Mouse (Mus musculus) R1 (cell line): ENCODE measurements around the gene Mest.
A peak's percentile ranks its signal among the peaks of the same experiment; 100 is the strongest.

Experiments
- DNase-seq: peaks from one replicate; pipeline ENCODE4 v3.0.0-alpha.2; 2018; ENCODE audit warnings: low read depth, low spot score

The Mest gene

DNA sequence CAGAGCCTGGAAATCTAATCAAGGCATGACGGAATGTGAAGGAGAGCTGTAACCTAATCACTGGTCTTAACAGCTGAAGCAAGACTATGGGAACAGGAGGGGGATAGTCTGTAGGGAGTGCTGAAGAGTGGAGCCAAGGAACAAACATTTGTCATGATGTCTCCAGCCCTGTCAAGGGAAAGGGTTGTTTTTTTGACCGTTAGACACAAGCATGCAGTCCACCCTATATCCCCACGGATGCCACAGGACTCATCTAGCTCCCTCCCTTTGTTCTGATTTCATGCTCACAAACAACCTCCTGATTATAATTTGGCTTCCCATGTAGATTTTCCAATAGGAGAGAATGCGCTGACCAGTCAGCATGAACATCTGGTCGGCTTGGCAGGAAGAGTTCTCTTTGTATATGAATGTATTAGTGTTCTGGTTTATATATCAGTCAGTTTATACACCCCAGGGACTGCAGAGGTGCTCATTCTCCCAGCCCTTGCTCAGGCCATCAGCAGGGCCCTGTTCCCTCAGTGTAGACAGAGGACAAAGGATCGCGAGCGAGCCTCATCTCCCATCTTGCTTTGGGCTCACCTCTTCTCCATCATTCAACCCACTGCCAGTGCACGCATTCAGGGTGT lies 19.3 kb upstream of the Mest start:
- no peak for DNase-seq

DNA sequence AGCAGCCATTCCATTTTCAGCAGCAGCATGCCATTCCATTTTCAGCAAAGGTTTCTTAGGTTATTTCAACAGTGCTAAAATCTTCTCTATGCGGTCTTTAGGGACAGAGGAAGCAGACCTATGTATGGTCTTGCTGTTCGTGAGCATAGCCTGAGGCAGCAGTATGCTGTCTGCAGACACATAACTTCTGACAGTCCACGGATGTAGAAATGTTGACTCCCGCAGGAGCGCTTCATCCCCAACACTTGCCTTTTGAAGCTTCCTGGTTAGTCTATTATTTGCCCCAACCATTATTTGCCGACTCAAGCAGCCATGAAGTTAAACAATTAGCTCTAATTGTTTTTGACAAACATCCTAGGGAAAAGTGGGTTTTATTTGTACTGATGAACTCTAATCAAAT lies 14.2 kb upstream of the Mest start:
- DNase-seq, result no peak

DNA sequence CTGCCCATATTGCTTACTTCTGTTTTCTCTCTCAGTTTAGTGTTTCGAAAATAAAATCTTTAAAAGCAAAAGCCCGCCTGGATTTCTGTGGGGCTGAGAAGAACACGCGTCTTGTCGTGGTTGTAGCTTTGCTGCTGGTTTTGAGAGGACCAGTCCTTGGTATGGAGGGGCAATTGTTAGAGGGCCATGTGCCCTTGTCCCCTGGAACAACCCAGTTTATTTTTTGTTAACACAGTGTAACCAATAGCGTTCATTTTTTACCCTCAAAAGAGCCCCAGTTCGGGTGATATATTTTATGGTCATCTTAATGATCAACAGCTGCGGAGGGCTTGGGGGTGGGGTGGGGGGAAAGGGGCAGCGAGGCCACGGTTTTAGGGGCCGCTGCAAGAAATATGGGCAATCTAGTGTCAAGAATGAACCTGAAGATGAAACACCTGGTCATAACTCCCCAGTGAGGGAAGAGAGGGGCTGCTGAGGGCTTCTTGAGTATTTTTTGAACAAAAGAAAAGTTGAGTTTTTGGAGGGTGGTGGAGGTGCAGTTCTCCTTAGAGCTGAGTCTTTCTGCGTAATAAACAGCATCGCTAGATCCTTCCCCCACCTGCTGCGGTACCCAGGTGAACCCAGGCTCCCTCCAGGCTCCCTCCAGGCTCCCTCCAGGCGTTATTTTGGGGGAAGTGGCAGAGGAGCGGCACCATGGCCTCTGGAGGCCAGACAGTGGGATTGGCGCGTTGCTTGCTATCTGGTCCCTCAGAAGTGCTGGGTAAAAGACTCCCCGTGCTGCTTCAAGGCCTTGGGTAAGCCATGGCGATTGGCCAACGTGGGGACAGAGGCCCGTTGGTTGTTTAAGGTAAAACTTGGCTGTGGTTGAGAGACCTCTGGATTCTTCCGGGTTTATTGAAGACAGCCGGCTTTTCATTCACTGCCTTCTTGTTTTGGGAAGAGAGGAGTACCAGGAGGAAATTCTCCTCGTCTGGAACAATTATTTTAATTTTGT lies 12.7 kb upstream of the Mest start:
- no peak for DNase-seq

DNA sequence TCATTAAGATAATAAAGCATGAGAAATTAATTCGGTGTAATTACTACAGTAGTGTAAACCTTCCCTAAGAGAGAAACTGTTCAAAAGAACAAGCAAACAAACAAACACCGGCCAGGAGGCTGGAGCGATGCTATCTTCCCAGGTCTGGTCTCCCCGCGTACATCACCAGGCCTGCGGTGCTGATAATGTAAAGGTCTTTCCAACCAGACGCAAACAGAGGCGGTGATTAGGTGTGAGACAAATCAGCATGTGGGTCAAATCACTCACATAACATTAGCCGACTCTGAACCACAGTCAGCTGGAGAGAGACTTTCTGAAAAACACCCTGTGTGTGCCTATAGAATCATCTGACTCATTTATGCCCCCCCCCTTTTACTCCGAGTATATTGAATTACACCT lies 12.0 kb upstream of the Mest start:
- DNase-seq, result no peak

DNA sequence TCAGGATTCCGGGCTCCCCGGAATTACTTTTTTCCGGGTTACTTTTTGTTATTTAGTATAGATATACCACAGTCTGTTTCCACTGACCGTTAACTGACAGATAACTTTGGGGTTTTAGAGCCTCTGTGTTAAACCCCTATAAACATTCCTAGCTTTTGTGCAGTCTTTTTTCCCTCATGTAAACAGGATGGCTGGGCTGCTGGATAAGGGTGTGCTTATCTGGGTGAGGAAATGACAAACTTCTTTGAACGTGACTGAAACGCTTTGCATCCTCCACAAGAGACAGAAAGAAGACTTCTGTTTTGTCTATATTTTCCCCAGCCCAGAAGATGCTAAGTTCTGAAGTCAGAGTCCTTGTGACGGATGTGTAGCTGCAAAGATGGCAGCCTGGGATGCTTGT lies 10.9 kb upstream of the Mest start:
- no peak for DNase-seq

DNA sequence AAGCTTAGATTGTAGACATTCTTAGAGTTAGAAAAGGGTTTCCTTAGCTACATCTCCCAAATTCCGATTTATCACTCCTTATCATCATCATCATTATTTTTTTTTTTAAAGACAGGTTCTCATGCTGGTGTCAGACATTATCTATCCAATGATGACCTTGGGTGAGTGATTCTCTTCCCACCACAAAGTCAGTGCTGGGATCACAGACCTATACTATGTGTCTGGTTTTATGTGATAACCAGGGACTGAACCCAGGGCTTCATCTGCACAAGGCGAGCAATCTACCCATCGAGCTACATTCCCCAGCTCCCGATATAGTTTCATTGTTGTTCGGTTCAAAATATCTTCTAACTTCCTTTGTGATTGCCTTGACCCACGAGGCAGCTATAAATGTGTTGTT lies 9.9 kb upstream of the Mest start:
- DNase-seq, result no peak

DNA sequence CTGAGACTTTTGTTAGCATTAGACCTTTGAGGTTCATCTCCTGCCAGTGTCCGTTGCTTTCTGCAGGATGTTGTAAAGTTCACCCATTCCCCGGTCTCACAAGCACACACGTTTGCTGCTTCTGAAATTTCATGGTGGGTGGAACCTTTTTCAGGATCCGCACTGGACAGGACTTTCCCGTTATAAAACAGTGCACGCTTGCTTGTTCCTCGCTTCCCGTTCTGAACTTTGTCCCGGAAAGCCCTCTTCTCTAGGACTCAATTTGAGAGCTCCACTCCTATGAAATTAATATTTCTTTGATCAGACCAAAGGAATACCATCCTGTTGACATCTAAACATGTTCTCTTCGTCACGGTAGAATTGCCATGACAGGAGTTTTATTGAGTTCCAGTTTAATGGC lies 9.5 kb upstream of the Mest start:
- DNase-seq, result no peak

DNA sequence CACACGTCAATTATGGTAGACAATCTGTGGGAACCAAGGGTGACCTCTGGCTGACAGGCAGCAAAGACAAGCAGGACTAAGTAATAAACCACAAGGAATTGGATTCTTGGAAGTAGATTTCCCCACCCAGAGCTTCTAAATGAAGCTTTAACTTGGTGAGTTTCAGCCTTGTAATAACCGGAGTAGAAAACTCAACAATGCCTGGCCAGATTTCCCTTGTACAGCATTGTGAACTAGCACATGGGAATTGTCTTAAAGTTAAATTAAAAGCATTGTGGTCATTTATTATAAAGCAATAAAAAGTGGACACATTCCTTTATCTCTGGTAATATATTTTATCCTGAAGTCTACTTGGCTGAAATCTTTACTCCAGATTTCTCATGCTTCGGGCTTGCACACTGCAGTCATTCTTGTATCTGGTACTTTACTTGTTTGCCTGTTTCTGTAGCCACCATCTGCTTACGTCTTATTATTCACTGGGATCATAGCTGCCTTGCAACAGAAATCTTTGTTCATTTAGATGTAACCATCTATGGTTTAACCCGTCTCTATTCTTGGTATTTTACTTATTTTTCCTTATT lies 8.4 kb upstream of the Mest start:
- DNase-seq, result no peak

DNA sequence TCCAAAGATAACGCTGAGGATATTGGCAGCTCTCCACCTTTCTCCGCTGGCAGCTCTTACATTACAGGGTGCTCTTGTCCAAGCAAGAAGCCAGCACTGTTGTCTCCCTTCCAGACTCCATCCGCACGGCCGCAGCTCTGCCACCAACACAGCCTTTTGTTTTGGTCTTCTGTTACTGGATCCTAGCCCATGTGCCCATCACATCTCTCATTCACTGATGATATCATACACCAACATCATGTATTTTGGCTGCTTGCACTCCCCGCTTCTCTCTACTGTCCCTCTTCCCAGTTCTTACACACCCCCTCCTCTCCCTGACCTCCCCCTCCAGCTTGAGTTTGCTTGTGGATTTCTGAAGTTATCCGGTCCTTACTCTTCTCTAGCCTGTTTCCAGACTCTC lies 6.6 kb upstream of the Mest start:
- DNase-seq, result no peak

DNA sequence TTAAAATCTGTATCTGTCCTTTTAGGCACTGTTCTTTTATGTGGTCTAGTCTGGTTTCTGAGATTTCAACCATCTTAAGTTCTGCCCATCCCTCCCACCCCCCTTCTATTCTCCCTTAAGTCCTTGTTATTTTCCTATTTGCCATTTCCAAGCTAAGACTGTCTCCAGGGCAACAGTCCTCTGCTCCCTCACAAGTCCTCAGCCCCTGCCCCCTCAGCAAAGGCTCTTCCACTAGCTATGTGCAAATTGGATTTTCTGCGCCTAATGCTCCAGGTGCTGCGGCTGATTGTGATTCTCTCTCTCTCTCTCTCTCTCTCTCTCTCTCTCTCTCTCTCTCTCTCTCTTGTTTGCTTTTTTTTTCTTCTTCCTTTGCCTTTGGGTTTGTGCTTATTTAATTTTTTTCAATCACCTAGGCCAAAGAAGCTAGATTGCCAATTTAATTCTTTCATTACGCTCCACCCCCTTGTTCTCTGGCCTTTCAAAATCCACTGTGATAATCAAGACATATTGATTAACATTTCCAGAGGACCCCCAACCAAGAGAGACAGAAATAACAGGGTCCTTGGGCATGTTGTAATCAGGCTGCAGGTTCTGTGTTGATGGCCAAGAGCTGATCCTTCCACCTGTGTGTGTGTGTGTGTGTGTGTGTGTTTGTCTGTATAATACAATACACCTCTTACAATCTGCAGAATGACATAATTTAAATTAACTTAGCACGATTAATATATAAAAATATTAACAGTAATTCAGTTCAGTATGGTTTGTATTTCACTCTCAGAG lies 772 bp upstream of the Mest start:
- no peak for DNase-seq

DNA sequence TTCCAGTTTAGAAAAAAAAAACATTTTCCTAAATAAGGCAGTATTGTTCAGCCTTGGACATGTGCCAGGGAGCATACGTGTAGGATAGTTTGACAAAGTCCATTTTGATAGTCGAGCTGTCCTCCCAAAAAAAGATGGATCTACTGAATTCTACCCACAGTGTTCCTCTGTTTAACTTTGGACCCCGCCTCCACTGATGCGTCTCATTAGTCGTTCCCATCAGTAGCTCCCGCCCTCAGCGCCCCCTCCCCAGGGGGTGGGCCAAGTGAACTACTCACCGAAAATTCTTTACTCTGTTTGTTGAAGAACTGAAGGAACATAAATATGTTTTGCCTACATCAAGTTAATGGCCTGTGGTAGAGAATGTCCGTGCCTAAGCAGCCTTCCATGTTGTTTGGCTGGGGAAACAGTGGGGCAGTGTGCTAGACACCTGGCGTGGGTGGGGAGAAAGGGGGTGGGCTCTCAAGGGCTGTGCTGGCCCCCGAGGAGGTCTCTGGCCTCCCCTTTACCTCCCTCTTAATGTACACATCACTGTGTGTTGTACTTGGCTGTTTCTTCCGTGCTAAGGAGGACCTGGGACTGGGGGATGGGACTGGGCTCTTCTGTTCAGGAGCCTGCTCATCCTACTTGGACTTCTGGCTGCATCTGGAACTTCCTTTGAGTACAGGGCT lies 7.1 kb downstream of the Mest start:
- no peak for DNase-seq

DNA sequence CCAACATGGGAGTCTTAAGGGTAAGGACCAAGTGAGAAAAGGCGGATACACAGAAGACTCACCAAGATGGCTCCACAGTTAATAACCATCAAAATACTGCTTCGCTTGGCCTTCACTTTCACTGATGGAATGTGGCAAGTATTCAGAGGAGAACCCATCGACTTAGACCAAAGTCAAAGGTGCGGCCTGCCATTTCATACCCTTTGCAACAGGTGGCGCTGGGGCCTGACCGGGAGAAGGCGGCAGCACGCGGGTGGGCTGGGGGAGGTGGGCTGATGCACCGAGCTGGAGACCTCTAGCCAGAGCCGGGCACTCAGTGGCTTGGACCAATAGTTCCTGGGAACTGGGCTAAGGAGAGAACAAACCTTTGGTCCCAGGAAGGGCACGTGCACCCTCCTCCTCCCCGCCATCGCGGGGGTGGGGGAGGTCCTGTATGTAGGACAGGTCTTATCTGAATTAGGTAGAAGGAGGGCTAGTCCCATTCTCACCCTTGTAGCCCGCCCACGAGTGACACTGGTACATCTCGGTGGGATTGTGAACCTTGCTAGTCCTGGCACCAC lies 9.3 kb downstream of the Mest start:
- DNase-seq, result peak; percentile 67

DNA sequence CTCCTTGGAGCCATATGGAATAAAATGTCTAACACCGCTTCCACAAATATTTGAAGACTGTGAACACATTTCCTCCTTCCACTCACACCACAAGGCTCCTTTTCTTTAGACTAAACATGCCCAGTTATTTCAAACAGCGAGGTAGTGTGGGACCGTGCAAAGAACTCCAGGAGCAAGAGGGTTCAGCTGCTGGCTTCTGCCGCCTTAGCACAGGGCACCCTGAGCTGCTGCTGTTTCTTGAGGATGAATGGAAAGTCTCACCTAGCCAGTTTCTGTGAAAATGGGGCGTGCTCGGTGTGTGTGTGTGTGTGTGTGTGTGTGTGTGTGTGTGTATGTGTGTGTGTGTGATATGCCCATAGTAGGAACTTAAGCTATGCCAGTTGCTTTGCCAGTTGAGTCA lies 11.1 kb downstream of the Mest start:
- DNase-seq, result no peak

DNA sequence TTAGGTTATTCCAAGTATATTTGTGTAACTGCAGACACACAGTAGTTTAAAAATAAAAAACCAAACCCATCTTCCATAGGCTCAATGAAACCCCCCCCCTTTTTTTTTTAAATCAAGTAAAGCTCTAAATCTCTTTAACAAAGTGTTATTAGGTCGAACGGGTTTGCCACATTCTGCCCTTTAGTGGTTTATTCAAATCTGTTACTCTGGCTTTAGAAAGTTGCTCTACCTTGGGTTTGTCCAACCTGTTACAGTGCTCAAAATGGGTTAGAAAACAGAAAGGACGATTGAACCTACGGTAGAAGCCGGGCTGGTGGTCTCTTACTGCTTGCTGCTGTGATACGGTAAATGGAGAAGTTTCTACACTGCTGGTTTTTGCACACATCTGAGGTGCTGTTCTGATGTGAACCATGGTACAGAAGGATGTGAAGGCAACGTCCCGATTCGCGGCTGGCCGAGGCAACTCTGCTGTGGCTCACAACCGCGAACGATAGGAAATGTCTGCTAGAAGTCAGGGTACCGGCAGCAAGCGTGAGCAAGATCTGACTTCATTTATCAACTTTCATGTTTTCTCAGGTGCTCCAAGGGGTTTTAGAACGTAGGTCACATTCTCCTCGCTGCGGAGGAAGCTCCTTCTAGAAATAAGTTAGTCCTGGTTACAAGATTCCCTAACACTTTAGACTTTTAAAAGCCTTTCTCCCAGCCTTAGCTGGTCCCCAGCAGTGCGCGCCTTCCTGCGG lies 11.8 kb downstream of the Mest start:
- DNase-seq, result peak; percentile 13

DNA sequence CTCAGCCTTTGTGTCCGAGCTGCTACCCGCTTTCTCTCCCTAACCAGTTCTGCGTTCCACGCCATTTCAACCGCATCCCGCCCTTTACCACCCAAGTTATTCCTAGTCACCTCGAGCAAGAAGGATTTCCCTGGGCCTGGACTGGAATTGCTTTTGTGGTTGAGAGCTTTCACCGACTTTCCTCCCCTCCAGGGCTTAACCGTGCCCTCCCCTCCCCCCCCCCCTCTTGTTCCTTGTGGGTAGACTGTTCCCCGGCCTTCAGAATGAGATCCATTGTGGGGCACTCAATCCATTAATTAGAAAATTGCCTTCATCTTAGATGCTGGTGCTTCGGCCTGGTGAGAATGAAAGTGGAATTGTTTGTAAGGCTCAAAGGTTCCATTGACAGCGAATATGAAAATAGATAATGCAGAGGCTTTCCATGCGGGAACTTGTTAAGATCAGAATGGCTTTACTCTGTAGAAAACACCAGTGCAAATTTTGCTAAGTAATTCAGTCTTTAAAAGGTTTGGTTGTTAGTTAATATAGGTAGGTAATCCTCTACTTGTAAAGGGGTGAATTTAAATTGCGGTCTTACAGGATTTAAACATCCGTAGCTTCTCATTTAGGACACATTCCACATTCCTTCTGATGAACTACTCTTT lies 12.5 kb downstream of the Mest start:
- DNase-seq, result peak; percentile 38

DNA sequence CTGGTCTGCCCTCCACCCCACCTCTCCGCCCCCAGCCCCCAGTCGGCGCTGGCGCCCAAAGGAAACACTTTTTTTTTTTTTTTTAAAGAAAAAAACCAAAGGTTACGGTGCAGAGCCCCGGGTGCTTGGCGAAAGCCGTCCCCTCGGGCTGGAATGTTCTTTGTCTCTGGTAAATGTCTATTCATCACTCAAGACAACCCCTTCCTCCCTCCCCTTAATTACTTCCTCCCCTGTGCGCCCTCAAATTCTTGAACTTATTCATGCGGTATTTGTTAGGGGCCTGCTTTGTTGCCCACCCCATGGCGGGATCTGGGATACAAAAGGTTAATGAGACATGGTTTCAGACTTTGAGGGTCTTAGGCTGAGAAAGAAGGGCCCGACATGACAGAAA lies 13.0 kb downstream of the Mest start:
- peak; percentile 62 for DNase-seq

DNA sequence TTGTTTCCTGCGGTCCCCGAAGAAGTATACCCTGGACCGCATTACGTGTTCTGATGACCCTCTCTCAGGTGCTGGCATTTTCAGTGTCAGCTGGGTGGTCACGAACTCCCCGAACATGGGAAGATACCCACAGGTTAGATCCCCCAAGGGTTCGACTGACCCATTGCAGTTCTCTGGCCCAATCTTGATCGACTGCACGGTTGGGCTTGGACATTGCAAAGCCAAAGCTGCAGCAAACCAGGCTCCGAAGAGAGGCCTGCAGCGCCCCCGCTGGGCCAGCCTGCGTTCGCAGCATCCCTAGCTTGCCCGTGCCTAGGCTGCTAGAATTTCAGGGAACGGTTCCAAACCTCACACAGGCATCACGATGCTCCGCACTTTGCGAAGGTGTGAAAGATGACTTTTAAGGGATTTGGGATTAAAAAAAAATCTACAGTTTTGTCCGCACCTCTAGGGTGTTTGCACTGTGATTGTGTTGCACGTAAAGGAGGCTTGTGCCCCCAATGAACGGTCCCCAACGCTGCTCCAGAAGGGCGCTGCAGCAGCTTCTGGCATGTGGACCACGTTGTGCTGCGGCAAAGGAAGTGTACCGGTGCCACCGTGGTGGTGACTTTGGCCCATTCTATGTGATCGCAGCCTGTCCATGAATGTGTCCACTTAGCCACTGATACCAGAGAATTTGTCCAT lies 13.7 kb downstream of the Mest start:
- DNase-seq, result peak; percentile 80

DNA sequence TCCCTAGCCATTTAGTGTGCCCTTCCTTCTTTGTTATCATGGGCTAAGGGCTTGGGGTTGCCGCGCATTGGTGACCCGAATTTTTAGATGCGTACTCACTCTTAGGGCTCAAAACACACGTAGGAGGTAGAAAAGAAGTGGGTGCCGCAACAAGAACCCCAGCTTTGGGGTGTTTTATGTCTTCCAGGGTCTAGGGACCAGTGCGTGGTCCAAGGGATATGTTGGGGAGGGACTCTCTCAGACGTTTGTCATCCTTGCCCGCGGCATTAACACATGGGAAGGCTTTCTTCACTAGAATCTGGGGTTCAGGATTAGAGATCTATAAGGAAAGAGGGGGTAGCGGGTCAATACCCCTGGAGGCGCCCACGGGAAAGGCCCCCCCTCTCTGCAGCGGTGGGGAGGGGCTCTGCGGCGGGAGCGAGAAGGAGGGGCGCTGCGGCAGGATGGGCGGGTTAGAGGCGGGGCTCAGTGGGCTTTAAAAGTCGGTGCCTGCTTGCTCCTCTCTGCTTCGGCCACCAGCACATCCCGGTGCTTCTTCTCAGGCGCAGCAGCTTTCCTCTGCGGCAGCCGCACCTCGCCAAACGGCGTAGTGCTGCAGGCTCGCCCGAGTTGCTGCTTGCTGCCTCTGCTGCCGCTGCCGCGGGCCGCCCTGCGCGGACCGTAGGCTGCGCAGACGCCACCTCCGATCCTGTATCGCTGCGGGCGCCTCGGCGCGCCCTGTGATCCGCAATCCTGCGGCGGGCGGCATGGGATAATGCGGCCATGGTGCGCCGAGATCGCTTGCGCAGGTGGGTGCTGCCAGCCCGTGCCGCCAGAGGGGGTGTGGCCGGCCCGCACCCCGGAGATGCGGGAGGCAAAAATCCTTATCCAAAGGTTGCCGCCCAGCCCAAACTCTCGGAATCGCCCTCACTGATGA lies 14.5 kb downstream of the Mest start:
- DNase-seq, result peak; percentile 86
